9 mouse cellular contexts compared by ENCODE assay signal in genomic region chr2:128373363-128374252, GRCm38 (mm10).
A peak's percentile ranks its signal among the peaks of the same experiment; 100 is the strongest.
DNase-seq lines count a peak whose midpoint lies in the region; ATAC-seq lines count a peak whose summit lies in the region.
"Had no signal": no experiment of that assay in that cellular context is flagged by ENCODE, and none has a peak within 500 bp of the region (broad histone marks: within the 10 kb centered on the region; RNA-seq: fewer than 3 reads in every experiment).

No protein-coding gene starts in this region.

- H3K9me3 ChIP-seq in midbrain, embryonic 10.5 days (replicated peaks), result no peaks in the 10 kb centered on the region
- no peaks in the 10 kb centered on the region for H3K9me3 ChIP-seq in midbrain, embryonic 16.5 days (replicated peaks; ENCODE audit: control insufficient read depth, low read length, poor library complexity, severe bottlenecking)
- no peaks in the 10 kb centered on the region for H3K9me3 ChIP-seq in embryonic facial prominence, embryonic 12.5 days
- H3K9me3 ChIP-seq in lung, embryonic 15.5 days, result no peaks in the 10 kb centered on the region
- H3K9me3 ChIP-seq: limb, embryonic 15.5 days; stomach, embryonic 15.5 days had no signal

- no peak overlapping the region for H3K4me3 ChIP-seq in midbrain, embryonic 10.5 days
- H3K4me3 ChIP-seq in midbrain, embryonic 16.5 days (ENCODE audit: low read depth, low read length), result no peak overlapping the region
- no peak overlapping the region for H3K4me3 ChIP-seq in embryonic facial prominence, embryonic 12.5 days
- no peak overlapping the region for H3K4me3 ChIP-seq in lung, embryonic 15.5 days
- H3K4me3 ChIP-seq: limb, embryonic 15.5 days; stomach, embryonic 15.5 days had no signal

- WGBS in midbrain, embryonic 10.5 days, result 49% methylated on average over 12 of the region's 12 CpGs
- WGBS in midbrain, embryonic 16.5 days, result 21% methylated on average over 12 of the region's 12 CpGs
- WGBS in embryonic facial prominence, embryonic 12.5 days, result 41% methylated on average over 12 of the region's 12 CpGs
- WGBS in lung, embryonic 15.5 days, result 48% methylated on average over 12 of the region's 12 CpGs

- no peak overlapping the region for H3K4me2 ChIP-seq in midbrain, embryonic 16.5 days (ENCODE audit: low read length)
- H3K4me2 ChIP-seq in embryonic facial prominence, embryonic 12.5 days (replicated peaks), result no peak overlapping the region
- no peak overlapping the region for H3K4me2 ChIP-seq in lung, embryonic 15.5 days
- H3K4me2 ChIP-seq: limb, embryonic 15.5 days; stomach, embryonic 15.5 days had no signal

- no peaks in the 10 kb centered on the region for H3K27me3 ChIP-seq in midbrain, embryonic 10.5 days (ENCODE audit: low read depth, poor library complexity, severe bottlenecking)
- no peaks in the 10 kb centered on the region for H3K27me3 ChIP-seq in midbrain, embryonic 16.5 days (ENCODE audit: control insufficient read depth, insufficient read depth, low read depth, low read length)
- H3K27me3 ChIP-seq in embryonic facial prominence, embryonic 12.5 days, result no peaks in the 10 kb centered on the region
- H3K27me3 ChIP-seq in lung, embryonic 15.5 days, result no peaks in the 10 kb centered on the region
- H3K27me3 ChIP-seq: limb, embryonic 15.5 days; stomach, embryonic 15.5 days had no signal

- peak overlapping the region; percentile 52; the same call in 1 of the 2 replicates for H3K27ac ChIP-seq in midbrain, embryonic 10.5 days (replicated peaks)
- no peak overlapping the region for H3K27ac ChIP-seq in midbrain, embryonic 16.5 days (ENCODE audit: low read length)
- no peak overlapping the region for H3K27ac ChIP-seq in embryonic facial prominence, embryonic 12.5 days
- 0 out of 2 replicates have a peak overlapping the region, but pooled peaks have one; percentile 18 for H3K27ac ChIP-seq in lung, embryonic 15.5 days
- H3K27ac ChIP-seq: limb, embryonic 15.5 days; stomach, embryonic 15.5 days had no signal

- no peak for DNase-seq in midbrain, embryonic 10.5 days (ENCODE audit: low spot score)
- DNase-seq in spleen, postnatal 36 days (ENCODE audit: low spot score in 2 of 2), result peak; percentile 86 to 87
- no peak for DNase-seq in gastrocnemius, postnatal 25 days
- DNase-seq in cerebellum, adult 8-10 months, result no peak

- no peaks in the 10 kb centered on the region for H3K36me3 ChIP-seq in midbrain, embryonic 10.5 days
- no peaks in the 10 kb centered on the region for H3K36me3 ChIP-seq in midbrain, embryonic 16.5 days (ENCODE audit: control insufficient read depth, insufficient read depth, low read length)
- H3K36me3 ChIP-seq in embryonic facial prominence, embryonic 12.5 days, result no peaks in the 10 kb centered on the region
- H3K36me3 ChIP-seq in lung, embryonic 15.5 days, result no peaks in the 10 kb centered on the region
- H3K36me3 ChIP-seq: limb, embryonic 15.5 days; stomach, embryonic 15.5 days had no signal

- peaks cover 14% of the 10 kb centered on the region for H3K4me1 ChIP-seq in midbrain, embryonic 10.5 days
- peaks cover 6% of the 10 kb centered on the region for H3K4me1 ChIP-seq in midbrain, embryonic 16.5 days (ENCODE audit: control insufficient read depth, insufficient read depth, low read length)
- peaks cover 9% of the 10 kb centered on the region for H3K4me1 ChIP-seq in embryonic facial prominence, embryonic 12.5 days
- H3K4me1 ChIP-seq in lung, embryonic 15.5 days, result peaks cover 31% of the 10 kb centered on the region
- H3K4me1 ChIP-seq: stomach, embryonic 15.5 days had no signal

- no peak overlapping the region for H3K9ac ChIP-seq in midbrain, embryonic 16.5 days (ENCODE audit: low read depth, low read length)
- H3K9ac ChIP-seq in embryonic facial prominence, embryonic 12.5 days, result no peak overlapping the region
- no peak overlapping the region for H3K9ac ChIP-seq in lung, embryonic 15.5 days
- H3K9ac ChIP-seq: limb, embryonic 15.5 days; stomach, embryonic 15.5 days had no signal

- ATAC-seq in midbrain, embryonic 16.5 days, result no peak
- ATAC-seq in embryonic facial prominence, embryonic 12.5 days (ENCODE audit: insufficient number of reproducible peaks, insufficient read depth, low FRiP score, low TSS enrichment), result 0 out of 2 replicates have a peak, but pooled peaks have one; percentile 22
- no peak for ATAC-seq in lung, embryonic 15.5 days (ENCODE audit: borderline replicate concordance, extremely low read depth, low FRiP score, low TSS enrichment)

Comparison
In these comparisons a context has a peak if more than half of its experiments do, and no peak if none do; other contexts are left out.
1. H3K27ac ChIP-seq: peak in midbrain, embryonic 10.5 days (single experiment) and lung, embryonic 15.5 days (single experiment); none in midbrain, embryonic 16.5 days (single experiment) and embryonic facial prominence, embryonic 12.5 days (single experiment).
2. DNase-seq: peak in spleen, postnatal 36 days (2 of 2); none in midbrain, embryonic 10.5 days (single experiment), gastrocnemius, postnatal 25 days (single experiment) and cerebellum, adult 8-10 months (single experiment).